Mouse (Mus musculus): ENCODE measurements at regions not wholly inside any gene's neighbourhood (a gene's known extent, or its start where the extent isn't known, plus 50 kb on each side); places are given as distances from the start of the nearest gene placed in this dataset.
"Not testable (repeated sequence)": the region's sequence is repeated elsewhere in the genome, so short reads cannot be mapped to it uniquely, and the experiment has no call there.

- no peak for DNase-seq (ENCODE audit: low spot score in 2 of 2)
Measured at GRCm38 (mm10) chr12:77589416-77589815, 351.5 kb downstream of the Fut8 start.

- no peak for DNase-seq (ENCODE audit: low spot score in 2 of 2)
Measured at GRCm38 (mm10) chr12:77594092-77594491, 356.2 kb downstream of the Fut8 start.

- no peak for DNase-seq (ENCODE audit: low spot score in 2 of 2)
Measured at GRCm38 (mm10) chr12:77594657-77595056, 356.7 kb downstream of the Fut8 start.

GRCm38 (mm10) chr12:77595821-77596220, 357.9 kb downstream of the Fut8 start:
- DNase-seq (ENCODE audit: low spot score in 2 of 2): no peak

- DNase-seq (ENCODE audit: low spot score in 2 of 2): no peak
Measured at GRCm38 (mm10) chr12:77596676-77597075, 358.8 kb downstream of the Fut8 start.

GRCm38 (mm10) chr12:77597627-77598333, 359.9 kb downstream of the Fut8 start:
- no peak for DNase-seq (ENCODE audit: low spot score in 2 of 2)

GRCm38 (mm10) chr12:77598334-77598715, 360.4 kb downstream of the Fut8 start:
- no peak for DNase-seq (ENCODE audit: low spot score in 2 of 2)

- DNase-seq (ENCODE audit: low spot score in 2 of 2): peak; percentile 22 to 28
Measured at GRCm38 (mm10) chr12:77599391-77599790, 361.5 kb downstream of the Fut8 start.

GRCm38 (mm10) chr12:77603832-77604501, 366.0 kb downstream of the Fut8 start:
- DNase-seq (ENCODE audit: low spot score in 2 of 2): peak; percentile 9 to 19

- no peak for DNase-seq (ENCODE audit: low spot score in 2 of 2)
Measured at GRCm38 (mm10) chr12:77617552-77617951, 379.6 kb downstream of the Fut8 start.

- DNase-seq (ENCODE audit: low spot score in 2 of 2): no peak
Measured at GRCm38 (mm10) chr12:77622243-77622642, 384.3 kb downstream of the Fut8 start.

GRCm38 (mm10) chr12:77624323-77624722, 386.4 kb downstream of the Fut8 start:
- DNase-seq (ENCODE audit: low spot score in 2 of 2): not testable (repeated sequence)

GRCm38 (mm10) chr12:77628358-77628850, 390.5 kb downstream of the Fut8 start:
- no peak for DNase-seq (ENCODE audit: low spot score in 2 of 2)

- DNase-seq (ENCODE audit: low spot score in 2 of 2): no peak
Measured at GRCm38 (mm10) chr12:77633981-77634650, 396.2 kb downstream of the Fut8 start.

GRCm38 (mm10) chr12:77638266-77638665, 400.3 kb downstream of the Fut8 start:
- DNase-seq (ENCODE audit: low spot score in 2 of 2): no peak

GRCm38 (mm10) chr12:77642336-77642735, 404.4 kb downstream of the Fut8 start:
- no peak for DNase-seq (ENCODE audit: low spot score in 2 of 2)

GRCm38 (mm10) chr12:77647841-77648240, 409.9 kb downstream of the Fut8 start:
- DNase-seq (ENCODE audit: low spot score in 2 of 2): no peak

GRCm38 (mm10) chr12:77654282-77654681, 416.4 kb downstream of the Fut8 start:
- no peak for DNase-seq (ENCODE audit: low spot score in 2 of 2)

- DNase-seq (ENCODE audit: low spot score in 2 of 2): no peak
Measured at GRCm38 (mm10) chr12:77657060-77657459, 419.1 kb downstream of the Fut8 start.

GRCm38 (mm10) chr12:77657878-77658277, 420.0 kb downstream of the Fut8 start:
- DNase-seq (ENCODE audit: low spot score in 2 of 2): no peak

GRCm38 (mm10) chr12:77663180-77663579, 425.3 kb downstream of the Fut8 start:
- DNase-seq (ENCODE audit: low spot score in 2 of 2): no peak

- no peak for DNase-seq (ENCODE audit: low spot score in 2 of 2)
Measured at GRCm38 (mm10) chr12:77663665-77664374, 425.9 kb downstream of the Fut8 start.
